Comparison of ENCODE assay signal across 23 mouse cellular contexts in genomic region chr2:68296743-68297142, GRCm38 (mm10).
DNase-seq lines count a peak whose midpoint lies in the region; ATAC-seq and TF ChIP-seq lines count a peak whose summit lies in the region.
"Had no signal": no experiment of that assay in that cellular context is flagged by ENCODE, and none has a peak within 500 bp of the region (broad histone marks: within the 10 kb centered on the region; RNA-seq: fewer than 3 reads in every experiment).

No protein-coding gene starts in this region.

- WGBS in liver, postnatal 0 days (ENCODE audit: insufficient replicate concordance): 70% methylated on average over 2 of the region's 2 CpGs

- no peak overlapping the region for H3K27ac ChIP-seq in liver, postnatal 0 days (ENCODE audit: low read depth)
- H3K27ac ChIP-seq: heart, embryonic 15.5 days; hindbrain, embryonic 10.5 days; hindbrain, embryonic 13.5 days had no signal

- H3K4me2 ChIP-seq in liver, postnatal 0 days (ENCODE audit: low read depth, low read length): no peak overlapping the region
- H3K4me2 ChIP-seq: heart, embryonic 12.5 days; heart, embryonic 15.5 days; hindbrain, embryonic 13.5 days had no signal

- no peaks in the 10 kb centered on the region for H3K36me3 ChIP-seq in liver, postnatal 0 days (replicated peaks; ENCODE audit: insufficient read depth, low read length)

- H3K4me1 ChIP-seq in liver, postnatal 0 days (ENCODE audit: insufficient read depth): no peaks in the 10 kb centered on the region
- H3K4me1 ChIP-seq: heart, embryonic 15.5 days had no signal

- H3K4me3 ChIP-seq in liver, postnatal 0 days (ENCODE audit: low read depth, low read length): no peak overlapping the region
- H3K4me3 ChIP-seq: heart, embryonic 12.5 days; heart, embryonic 15.5 days; hindbrain, embryonic 10.5 days; hindbrain, embryonic 13.5 days had no signal

- TF ChIP-seq CTCF in liver, postnatal 0 days (IDR thresholded peaks at IDR 0.05; ENCODE audit: low read depth): no peak

- no peak for TF ChIP-seq EP300 in liver, postnatal 0 days (IDR thresholded peaks at IDR 0.05; ENCODE audit: low read depth)

- peak; percentile 75 for ATAC-seq in inflammation-experienced regulatory T-cells, adult 6 months
- no peak for ATAC-seq in liver, postnatal 0 days
- no peak for ATAC-seq in megakaryocyte, adult 5-6 weeks (ENCODE audit: poor library complexity, severe bottlenecking)
- ATAC-seq: forebrain, embryonic 14.5 days; forebrain, postnatal 0 days; hindbrain, embryonic 16.5 days; intestine, postnatal 0 days had no signal

- H3K9ac ChIP-seq in liver, postnatal 0 days (replicated peaks): no peak overlapping the region
- H3K9ac ChIP-seq: forebrain, postnatal 0 days; heart, embryonic 12.5 days; heart, embryonic 15.5 days; hindbrain, embryonic 13.5 days had no signal

- no peaks in the 10 kb centered on the region for H3K27me3 ChIP-seq in liver, postnatal 0 days (ENCODE audit: insufficient read depth, low read length)
- H3K27me3 ChIP-seq: heart, embryonic 12.5 days; heart, embryonic 15.5 days; hindbrain, embryonic 13.5 days had no signal

- no peaks in the 10 kb centered on the region for H3K9me3 ChIP-seq in liver, postnatal 0 days (ENCODE audit: low read length)
- H3K9me3 ChIP-seq: heart, embryonic 12.5 days; heart, embryonic 15.5 days; hindbrain, embryonic 10.5 days; hindbrain, embryonic 13.5 days had no signal

- DNase-seq in CD4-positive, CD25-positive, alpha-beta regulatory T cell, adult 2 months (ENCODE audit: low read depth, low spot score): peak; percentile 57
- DNase-seq in T-cell, adult 2 months (ENCODE audit: low spot score): peak; percentile 21
- DNase-seq in liver, postnatal 0 days: no peak
- no peak for DNase-seq in frontal cortex, postnatal 25 days (ENCODE audit: low spot score in 2 of 2)
- DNase-seq: adrenal gland, postnatal 10 days; adrenal gland, postnatal 36 days; cerebellum, adult 18-20 months; cerebellum, adult 9-10 months; cerebellum, postnatal 14 days; forebrain, postnatal 0 days; gastrocnemius, postnatal 10 days; gastrocnemius, postnatal 36 days; heart, postnatal 10 days; heart, postnatal 36 days had no signal

Comparison
In these comparisons a context has a peak if more than half of its experiments do, and no peak if none do; other contexts are left out.
1. DNase-seq: peak in CD4-positive, CD25-positive, alpha-beta regulatory T cell, adult 2 months (single experiment) and T-cell, adult 2 months (single experiment); none in liver, postnatal 0 days (single experiment) and frontal cortex, postnatal 25 days (0 of 2).